Mouse (Mus musculus) forebrain, embryonic 14.5 days (tissue): ENCODE measurements at regions not wholly inside any gene's neighbourhood (a gene's known extent, or its start where the extent isn't known, plus 50 kb on each side); places are given as distances from the start of the nearest gene placed in this dataset.
"Not testable (repeated sequence)": the region's sequence is repeated elsewhere in the genome, so short reads cannot be mapped to it uniquely, and the experiment has no call there.

Experiments used
- ATAC-seq: fragments of 200-750 bp; cut with Nextera tagmentation; 2 replicates; pipeline ENCODE4 v1.8.0; 2017; ENCODE audit warnings: mild to moderate bottlenecking, moderate library complexity
- DNase-seq: peaks from one replicate; pipeline ENCODE4 v3.0.0-alpha.2; 2015; ENCODE audit warnings: low spot score
- H3K27ac ChIP-seq: fragments of 300-500 bp; sonication (generic); 2 replicates; pipeline ENCODE4 v1.5.1; 2014; ENCODE audit warnings: low read depth, mild to moderate bottlenecking, control low read depth, low read length, moderate library complexity
- H3K27me3 ChIP-seq: fragments of 300-500 bp; sonication (generic); replicated peaks from 2 replicates; pipeline ENCODE4 v1.6.1; 2014; ENCODE audit warnings: low read length, control low read depth, mixed read lengths; ENCODE audit not compliant: control insufficient read depth, insufficient read depth
- H3K36me3 ChIP-seq: fragments of 300-500 bp; sonication (generic); 2 replicates; pipeline ENCODE4 v1.6.1; 2014; ENCODE audit warnings: low read length, control low read depth; ENCODE audit not compliant: control insufficient read depth, insufficient read depth
- H3K4me1 ChIP-seq: fragments of 300-500 bp; sonication (generic); 2 replicates; pipeline ENCODE4 v1.6.1; 2014; ENCODE audit warnings: antibody characterized with exemption, low read length, control low read depth; ENCODE audit not compliant: control insufficient read depth, insufficient read depth
- H3K4me2 ChIP-seq: fragments of 300-500 bp; sonication (generic); 2 replicates; pipeline ENCODE4 v1.6.1; 2014; ENCODE audit warnings: mild to moderate bottlenecking, control low read depth, low read length
- H3K4me3 ChIP-seq: fragments of 300-500 bp; sonication (generic); 2 replicates; pipeline ENCODE4 v1.5.1; 2014; ENCODE audit warnings: low read depth, low read length, control low read depth
- H3K9ac ChIP-seq: fragments of 300-500 bp; sonication (generic); 2 replicates; pipeline ENCODE4 v1.6.1; 2014; ENCODE audit warnings: mild to moderate bottlenecking, low read length, control low read depth, moderate library complexity
- H3K9me3 ChIP-seq: fragments of 300-500 bp; sonication (generic); replicated peaks from 2 replicates; pipeline ENCODE4 v1.6.1; 2016; ENCODE audit warnings: low read length, control low read depth, mixed read lengths; ENCODE audit not compliant: control insufficient read depth
- WGBS: fragments of 180-500 bp; shearing (Covaris S2); extraction: QIAGEN DNeasy Blood & Tissue Kit; methylation state at CpG from one replicate; pipeline ENCODE4 v1.1.7; 2014; 5-methylcytosine and 5-hydroxymethylcytosine counted together

DNA sequence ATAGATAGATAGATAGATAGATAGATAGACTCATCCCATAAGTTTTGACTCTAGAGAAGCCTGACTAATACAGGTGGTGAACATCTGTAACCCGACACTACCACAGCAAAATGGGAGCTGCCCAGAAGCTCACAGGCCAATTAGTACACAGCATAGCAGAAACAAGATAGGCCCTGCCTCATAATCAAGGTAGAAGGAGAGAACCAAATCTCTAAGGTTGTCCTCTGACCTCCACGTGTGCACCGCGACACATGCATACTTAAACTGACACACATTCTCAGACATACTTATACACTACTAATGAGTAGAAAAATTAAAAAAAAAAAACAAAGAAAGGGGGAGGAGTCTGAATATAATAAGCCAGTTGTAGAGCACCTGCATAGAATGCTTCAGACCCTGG lies 151.2 kb upstream of the Pkdcc start:
- DNase-seq = no peak
- no peaks in the 10 kb centered on the region for H3K4me1 ChIP-seq
- no peak overlapping the region for H3K27ac ChIP-seq

DNA sequence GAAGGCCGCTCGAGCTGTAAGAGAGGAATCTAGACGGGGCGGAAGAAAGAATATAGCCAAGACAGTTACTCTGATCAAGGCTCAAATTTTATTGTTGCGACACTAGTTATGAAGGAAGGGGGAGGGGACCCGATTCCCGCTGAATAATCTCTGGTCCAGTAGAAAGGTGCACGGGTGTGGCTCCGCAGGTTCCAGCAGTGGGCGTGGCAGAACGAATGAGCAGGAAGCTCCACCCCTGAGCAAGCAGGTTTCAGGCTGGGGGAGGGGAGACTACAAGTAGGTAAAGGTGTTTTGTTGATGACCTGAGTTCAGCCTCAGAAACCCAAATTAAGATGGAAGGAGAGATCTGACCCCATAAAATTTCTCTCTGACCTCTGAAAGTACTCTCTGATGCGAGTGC lies 150.7 kb upstream of the Pkdcc start:
- 21% methylated on average over 12 of the region's 12 CpGs for WGBS
- H3K4me1 ChIP-seq, H3K4me2 ChIP-seq, H3K9me3 ChIP-seq, H3K36me3 ChIP-seq, H3K9ac ChIP-seq, H3K27me3 ChIP-seq, DNase-seq, H3K27ac ChIP-seq, H3K4me3 ChIP-seq, ATAC-seq: not testable (repeated sequence)

More for the DNA sequence above, 151.2 kb upstream of the Pkdcc start:
- 29% methylated on average over 4 of the region's 4 CpGs for WGBS
- Histone ChIP-seq H3K36me3 (no peaks in the 10 kb centered on the region), H3K27me3 (no peaks in the 10 kb centered on the region), H3K4me3 (no peak overlapping the region), H3K9ac (no peak overlapping the region), H3K9me3 (no peaks in the 10 kb centered on the region), H3K4me2 (no peak overlapping the region)
- ATAC-seq = no peak

- Histone ChIP-seq H3K4me1 (no peaks in the 10 kb centered on the region), H3K4me3 (no peak overlapping the region), H3K36me3 (no peaks in the 10 kb centered on the region), H3K9ac (no peak overlapping the region), H3K27ac (no peak overlapping the region), H3K9me3 (no peaks in the 10 kb centered on the region), H3K27me3 (no peaks in the 10 kb centered on the region), H3K4me2 (no peak overlapping the region)
- WGBS = 83% methylated on average over 4 of the region's 4 CpGs
- no peak for ATAC-seq
- DNase-seq = no peak
These were observed 145.8 kb upstream of the Pkdcc start for GRCm38 (mm10) chr17:83069246-83069645.

GRCm38 (mm10) chr17:83071746-83072145 lies 143.3 kb upstream of the Pkdcc start:
- Histone ChIP-seq H3K4me1 (no peaks in the 10 kb centered on the region), H3K27ac (no peak overlapping the region), H3K9me3 (no peaks in the 10 kb centered on the region), H3K4me2 (no peak overlapping the region), H3K9ac (no peak overlapping the region), H3K36me3 (no peaks in the 10 kb centered on the region), H3K27me3 (no peaks in the 10 kb centered on the region), H3K4me3 (no peak overlapping the region)
- ATAC-seq (no peak), DNase-seq (no peak)
- 60% methylated on average over 6 of the region's 6 CpGs for WGBS

DNA sequence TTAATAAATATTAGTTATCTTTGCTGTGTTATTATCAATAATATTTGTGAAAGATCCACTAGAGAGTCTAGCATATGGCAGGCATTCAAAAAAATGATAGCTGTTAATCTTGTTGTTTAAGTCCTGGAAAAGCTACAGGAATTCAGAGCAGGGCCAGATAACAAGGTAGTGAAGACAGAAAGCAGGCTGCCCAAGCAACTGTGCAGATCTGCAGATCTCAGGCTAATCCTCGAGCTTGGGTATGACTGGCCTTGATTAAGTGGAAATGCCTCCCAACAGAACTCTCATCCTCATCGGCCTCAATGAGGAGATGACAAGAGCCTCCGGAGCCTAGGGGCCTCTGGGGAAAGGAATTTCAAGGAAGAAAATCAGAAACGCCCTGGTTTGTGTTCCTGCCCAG lies 142.9 kb upstream of the Pkdcc start:
- no peak for ATAC-seq

DNA sequence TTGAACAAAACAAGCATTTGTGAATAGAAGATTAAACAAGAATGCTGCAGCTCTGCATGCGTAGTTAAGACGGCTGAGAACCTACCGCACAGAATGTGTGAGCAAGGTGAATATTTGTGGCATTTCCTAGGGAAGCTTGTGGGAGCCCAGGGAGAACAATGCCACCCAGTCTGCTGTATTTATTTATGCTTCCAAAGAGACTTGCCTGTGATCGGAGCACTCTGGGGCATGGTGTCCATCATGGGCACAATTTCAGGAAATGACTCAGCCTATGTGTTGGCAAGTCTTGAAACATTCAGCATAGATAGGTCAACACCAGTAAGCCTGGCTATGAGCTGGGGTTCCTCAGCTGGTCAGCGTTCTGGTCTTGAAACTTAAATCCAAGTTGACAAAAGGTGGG lies 140.2 kb upstream of the Pkdcc start:
- ATAC-seq = no peak
- no peak for DNase-seq
- H3K4me1 ChIP-seq = peaks cover 3% of the 10 kb centered on the region
- H3K27me3 ChIP-seq = no peaks in the 10 kb centered on the region
- no peak overlapping the region for H3K27ac ChIP-seq
- H3K9ac ChIP-seq = no peak overlapping the region
- no peaks in the 10 kb centered on the region for H3K9me3 ChIP-seq
- H3K36me3 ChIP-seq = no peaks in the 10 kb centered on the region
- H3K4me3 ChIP-seq = no peak overlapping the region
- no peak overlapping the region for H3K4me2 ChIP-seq
- WGBS = 53% methylated on average over 5 of the region's 5 CpGs

More for the DNA sequence above, 142.9 kb upstream of the Pkdcc start:
- H3K9me3 ChIP-seq = no peaks in the 10 kb centered on the region
- no peak overlapping the region for H3K9ac ChIP-seq
- 78% methylated on average over 4 of the region's 4 CpGs for WGBS
- no peaks in the 10 kb centered on the region for H3K4me1 ChIP-seq
- DNase-seq = no peak
- H3K4me2 ChIP-seq = no peak overlapping the region
- no peaks in the 10 kb centered on the region for H3K36me3 ChIP-seq
- H3K4me3 ChIP-seq = no peak overlapping the region
- no peak overlapping the region for H3K27ac ChIP-seq
- no peaks in the 10 kb centered on the region for H3K27me3 ChIP-seq

DNA sequence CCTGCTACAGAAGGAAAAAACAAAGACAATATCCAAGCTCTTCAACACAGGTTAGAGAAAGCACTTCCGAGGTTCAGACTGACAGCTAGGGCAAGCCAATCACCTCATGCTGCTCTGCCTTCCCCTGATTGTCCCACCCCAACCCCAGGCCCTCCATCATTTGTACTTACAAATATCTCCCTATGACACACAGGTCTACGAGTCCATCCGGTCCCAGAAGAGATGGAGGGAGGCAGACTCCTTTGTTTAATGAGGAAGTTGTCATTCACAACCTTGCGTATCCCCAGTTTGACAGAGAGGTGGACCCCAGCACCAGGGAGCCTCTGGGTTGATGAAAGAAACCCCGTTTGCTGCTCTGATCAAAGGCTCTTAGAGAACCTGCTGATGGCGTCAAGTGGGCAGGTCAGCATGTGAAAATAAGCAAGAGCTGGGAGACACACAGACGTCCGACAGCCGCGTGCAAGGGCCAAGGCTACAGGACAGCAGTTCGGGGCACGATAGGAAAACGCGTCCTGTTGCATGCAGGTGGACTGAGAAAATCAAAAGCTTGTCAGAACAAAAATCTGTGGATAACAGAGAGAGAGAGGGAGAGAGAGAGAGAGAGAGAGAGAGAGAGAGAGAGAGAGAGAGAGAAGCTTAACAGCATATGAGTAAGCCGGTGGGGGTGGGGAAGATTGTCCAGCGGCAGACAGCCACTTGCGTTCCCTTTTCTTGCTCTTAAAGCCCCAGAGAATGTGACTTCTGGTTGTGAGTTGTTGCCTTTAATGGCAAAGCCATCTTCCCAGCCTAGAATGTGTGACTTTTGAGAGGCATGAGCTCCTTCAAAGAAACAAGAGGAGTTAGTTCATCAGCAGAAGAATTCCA lies 137.1 kb upstream of the Pkdcc start:
- no peaks in the 10 kb centered on the region for H3K9me3 ChIP-seq
- DNase-seq = no peak
- H3K4me2 ChIP-seq = no peak overlapping the region
- no peak overlapping the region for H3K4me3 ChIP-seq
- no peaks in the 10 kb centered on the region for H3K27me3 ChIP-seq
- no peak overlapping the region for H3K27ac ChIP-seq
- no peak for ATAC-seq
- peaks cover 3% of the 10 kb centered on the region for H3K4me1 ChIP-seq
- H3K36me3 ChIP-seq = no peaks in the 10 kb centered on the region
- no peak overlapping the region for H3K9ac ChIP-seq
- 46% methylated on average over 17 of the region's 17 CpGs for WGBS

DNA sequence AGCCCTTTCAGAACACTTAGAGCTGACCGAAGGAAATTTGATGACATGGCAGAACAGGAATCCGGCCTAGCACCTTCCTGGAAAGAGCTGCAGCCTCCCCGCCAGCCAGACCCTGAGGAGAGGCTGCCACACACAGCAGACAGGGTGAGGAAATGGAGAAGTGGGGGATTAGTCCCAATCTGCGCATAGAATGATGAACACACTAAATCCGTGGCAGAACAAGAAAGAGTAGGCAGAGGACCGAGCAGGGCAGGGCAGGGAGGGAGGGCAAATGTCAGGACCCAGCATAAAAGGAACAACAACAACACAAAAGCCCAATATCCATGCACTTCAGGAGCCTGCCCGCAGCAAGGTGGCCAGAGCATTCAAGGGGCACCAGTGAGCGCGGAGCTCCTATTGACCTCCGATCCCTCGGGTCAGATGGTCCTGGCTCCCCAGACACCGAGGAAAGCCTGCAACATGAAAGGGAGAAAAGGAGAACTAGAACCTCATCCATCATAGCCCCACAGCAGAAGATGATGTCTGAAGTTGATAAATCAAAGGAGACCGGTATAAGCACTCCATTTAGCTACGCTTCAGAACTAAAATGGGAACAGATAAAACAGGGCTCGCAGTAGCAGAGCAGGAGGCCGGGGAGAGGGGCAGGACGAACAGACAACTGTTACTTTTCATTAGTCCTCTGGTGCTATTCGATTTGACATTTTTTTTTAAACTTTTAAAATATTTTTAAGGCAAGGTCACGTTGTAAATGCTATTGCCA lies 136.3 kb upstream of the Pkdcc start:
- H3K4me3 ChIP-seq = no peak overlapping the region
- DNase-seq = no peak
- H3K4me2 ChIP-seq = no peak overlapping the region
- no peaks in the 10 kb centered on the region for H3K36me3 ChIP-seq
- WGBS = 49% methylated on average over 19 of the region's 19 CpGs
- H3K27me3 ChIP-seq = no peaks in the 10 kb centered on the region
- H3K9me3 ChIP-seq = no peaks in the 10 kb centered on the region
- H3K9ac ChIP-seq = no peak overlapping the region
- H3K27ac ChIP-seq = no peak overlapping the region
- ATAC-seq = no peak
- peaks cover 3% of the 10 kb centered on the region for H3K4me1 ChIP-seq

- Histone ChIP-seq H3K9ac (no peak overlapping the region), H3K4me3 (no peak overlapping the region), H3K9me3 (no peaks in the 10 kb centered on the region), H3K4me2 (no peak overlapping the region), H3K27ac (no peak overlapping the region), H3K4me1 (peaks cover 3% of the 10 kb centered on the region), H3K36me3 (no peaks in the 10 kb centered on the region), H3K27me3 (no peaks in the 10 kb centered on the region)
- DNase-seq = no peak
- ATAC-seq = no peak
- WGBS = 77% methylated on average over 7 of the region's 7 CpGs
These were observed 135.8 kb upstream of the Pkdcc start for GRCm38 (mm10) chr17:83079361-83079685.
